Mouse (Mus musculus) heart, embryonic 14.5 days (tissue): ENCODE measurements around the gene Cadm3. TPM values are rescaled to one million over a fixed set of nuclear protein-coding genes. Genes with fewer than 3 reads are reported as not detected.

Experiments
- ATAC-seq: fragments of 200-750 bp; cut with Nextera tagmentation; 2 replicates; pipeline ENCODE4 v1.8.0; 2017; ENCODE audit warnings: low read depth, moderate TSS enrichment; ENCODE audit not compliant: insufficient number of reproducible peaks, insufficient read depth, low FRiP score
- H3K27ac ChIP-seq, 2 experiments: fragments of 200-500 bp in 1 of 2; fragments of 300-500 bp in 1 of 2; sonication (generic) in 1 of 2; replicated peaks in 1 of 2; 2 replicates each; pipeline ENCODE4 v1.5.1; 2012 to 2014; ENCODE audit warnings: low read depth in 2 of 2, low read length in 2 of 2, control low read depth in 1 of 2, mild to moderate bottlenecking in 1 of 2, mixed read lengths in 1 of 2; ENCODE audit not compliant: control insufficient read depth in 1 of 2, insufficient read depth in 1 of 2
- H3K27me3 ChIP-seq: fragments of 300-500 bp; sonication (generic); 2 replicates; pipeline ENCODE4 v1.6.1; 2014; ENCODE audit warnings: mild to moderate bottlenecking, low read length, control low read depth; ENCODE audit not compliant: control insufficient read depth, insufficient read depth
- H3K36me3 ChIP-seq: fragments of 300-500 bp; sonication (generic); 2 replicates; pipeline ENCODE4 v1.6.1; 2014; ENCODE audit warnings: mild to moderate bottlenecking, control low read depth, low read length, mixed read lengths; ENCODE audit not compliant: control insufficient read depth, insufficient read depth
- H3K4me1 ChIP-seq, 2 experiments: fragments of 200-500 bp in 1 of 2; fragments of 300-500 bp in 1 of 2; sonication (generic) in 1 of 2; 2 replicates each; pipeline ENCODE4 v1.6.1; 2012 to 2014; ENCODE audit warnings: low read length in 2 of 2, control low read depth in 1 of 2, mixed read lengths in 1 of 2; ENCODE audit not compliant: control insufficient read depth in 2 of 2, insufficient read depth in 2 of 2
- H3K4me2 ChIP-seq: fragments of 300-500 bp; sonication (generic); 2 replicates; pipeline ENCODE4 v1.6.1; 2014; ENCODE audit warnings: mild to moderate bottlenecking, low read length
- H3K4me3 ChIP-seq, 2 experiments: fragments of 200-500 bp in 1 of 2; fragments of 300-500 bp in 1 of 2; sonication (generic) in 1 of 2; 2 replicates each; pipeline ENCODE4 v1.5.1; 2012 to 2014; ENCODE audit warnings: low read length in 2 of 2, mild to moderate bottlenecking in 2 of 2, control low read depth in 1 of 2, low read depth in 1 of 2, moderate library complexity in 1 of 2; ENCODE audit not compliant: control insufficient read depth in 1 of 2, insufficient read depth in 1 of 2
- H3K9ac ChIP-seq: fragments of 300-500 bp; sonication (generic); 2 replicates; pipeline ENCODE4 v1.6.1; 2014; ENCODE audit warnings: mild to moderate bottlenecking, low read length
- H3K9me3 ChIP-seq: fragments of 300-500 bp; sonication (generic); 2 replicates; pipeline ENCODE4 v1.6.1; 2016; ENCODE audit warnings: low read length, control low read depth; ENCODE audit not compliant: control insufficient read depth
- WGBS: fragments of 180-500 bp; shearing (Covaris S2); extraction: QIAGEN DNeasy Blood & Tissue Kit; methylation state at CpG from one replicate; pipeline ENCODE4 v1.1.7; 2014; 5-methylcytosine and 5-hydroxymethylcytosine counted together
- polyA plus RNA-seq: library from polyadenylated mRNA; unstranded; fragments of >200 nt; fragmentation: Nextera tagmentation; extraction: Ambion mirVana; gene quantifications from 2 replicates; pipeline ENCODE4 v1.2.1, GENCODE M21; 2014

Cadm3 gene
- polyA plus RNA-seq, 1 experiment from 2014 or later: 1.1 TPM

GRCm38 (mm10) chr1:173357799-173358198 is 9.7 kb downstream of the Cadm3 start:
- ATAC-seq: no peak
- no peak overlapping the region for H3K4me2 ChIP-seq
- H3K9me3 ChIP-seq: no peaks in the 10 kb centered on the region
- 28% methylated on average over 4 of the region's 4 CpGs for WGBS
- H3K9ac ChIP-seq: no peak overlapping the region
- H3K27ac ChIP-seq: no peak overlapping the region
- H3K4me3 ChIP-seq: no peak overlapping the region
- H3K4me1 ChIP-seq: no peaks in the 10 kb centered on the region
- no peaks in the 10 kb centered on the region for H3K36me3 ChIP-seq
- H3K27me3 ChIP-seq: no peaks in the 10 kb centered on the region

GRCm38 (mm10) chr1:173356699-173357098 is 10.8 kb downstream of the Cadm3 start:
- H3K27me3 ChIP-seq: no peaks in the 10 kb centered on the region

GRCm38 (mm10) chr1:173355107-173355846 is 12.2 kb downstream of the Cadm3 start:
- ATAC-seq: no peak
- Histone ChIP-seq H3K36me3 (no peaks in the 10 kb centered on the region), H3K9me3 (no peaks in the 10 kb centered on the region), H3K4me1 (peaks cover 0 to 5% of the 10 kb centered on the region in 2 experiments; a peak in 2 of 4 replicates), H3K27ac (no peak overlapping the region), H3K9ac (no peak overlapping the region), H3K4me3 (no peak overlapping the region), H3K4me2 (no peak overlapping the region), H3K27me3 (no peaks in the 10 kb centered on the region)
- WGBS: 61% methylated on average over 7 of the region's 7 CpGs

More at GRCm38 (mm10) chr1:173356699-173357098, 10.8 kb downstream of the Cadm3 start:
- no peaks in the 10 kb centered on the region for H3K36me3 ChIP-seq
- H3K4me3 ChIP-seq: no peak overlapping the region
- no peaks in the 10 kb centered on the region for H3K9me3 ChIP-seq
- 78% methylated on average over 2 of the region's 2 CpGs for WGBS
- no peaks in the 10 kb centered on the region for H3K4me1 ChIP-seq
- no peak for ATAC-seq
- H3K27ac ChIP-seq: no peak overlapping the region
- no peak overlapping the region for H3K4me2 ChIP-seq
- no peak overlapping the region for H3K9ac ChIP-seq

GRCm38 (mm10) chr1:173350372-173350957 is 17.0 kb downstream of the Cadm3 start, which contains the start of gene Aim2:
TSS of gene Aim2 (plus strand) at chr1:173350879.
- no peaks in the 10 kb centered on the region for H3K36me3 ChIP-seq
- H3K4me3 ChIP-seq: peak within 1 kb of the TSS; percentile 26 to 29; a peak in 3 of 4 replicates
- peak within 1 kb of the TSS; percentile 66 for H3K4me2 ChIP-seq
- 10% methylated on average over 10 of the region's 10 CpGs for WGBS
- H3K4me1 ChIP-seq: peaks cover 8 to 11% of the 10 kb centered on the region in 2 experiments
- no peaks in the 10 kb centered on the region for H3K9me3 ChIP-seq
- no peaks in the 10 kb centered on the region for H3K27me3 ChIP-seq
- H3K9ac ChIP-seq: peak within 1 kb of the TSS; percentile 34; the same call in 1 of the 2 replicates
- no peak for ATAC-seq
- H3K27ac ChIP-seq: no peak within 1 kb of the TSS

GRCm38 (mm10) chr1:173349946-173350345 is 17.5 kb downstream of the Cadm3 start:
- 1% methylated on average over 6 of the region's 6 CpGs for WGBS
- Histone ChIP-seq H3K36me3 (no peaks in the 10 kb centered on the region), H3K4me1 (peaks cover 8 to 11% of the 10 kb centered on the region in 2 experiments), H3K9me3 (no peaks in the 10 kb centered on the region), H3K27me3 (no peaks in the 10 kb centered on the region), H3K9ac (peak overlapping the region; percentile 34; the same call in 1 of the 2 replicates), H3K4me3 (peak overlapping the region; percentile 26 to 29; a peak in 3 of 4 replicates), H3K27ac (no peak overlapping the region), H3K4me2 (peak overlapping the region; percentile 66)
- peak; percentile 60 for ATAC-seq

- no peak for ATAC-seq
- 50% methylated on average over 5 of the region's 5 CpGs for WGBS
Measured at GRCm38 (mm10) chr1:173349192-173349591, 18.3 kb downstream of the Cadm3 start.

GRCm38 (mm10) chr1:173348527-173348926 is 19.0 kb downstream of the Cadm3 start:
- no peaks in the 10 kb centered on the region for H3K36me3 ChIP-seq
- no peak overlapping the region for H3K9ac ChIP-seq
- peaks cover 8 to 11% of the 10 kb centered on the region in 2 experiments for H3K4me1 ChIP-seq
- no peaks in the 10 kb centered on the region for H3K27me3 ChIP-seq
- H3K27ac ChIP-seq: no peak overlapping the region
- H3K4me3 ChIP-seq: no peak overlapping the region
- ATAC-seq: no peak
- 14% methylated on average over 1 of the region's 1 CpGs for WGBS
- H3K9me3 ChIP-seq: no peaks in the 10 kb centered on the region
- no peak overlapping the region for H3K4me2 ChIP-seq

More at GRCm38 (mm10) chr1:173349192-173349591, 18.3 kb downstream of the Cadm3 start:
- no peak overlapping the region for H3K9ac ChIP-seq
- no peak overlapping the region for H3K27ac ChIP-seq
- no peak overlapping the region for H3K4me3 ChIP-seq
- no peaks in the 10 kb centered on the region for H3K9me3 ChIP-seq
- no peaks in the 10 kb centered on the region for H3K36me3 ChIP-seq
- no peaks in the 10 kb centered on the region for H3K27me3 ChIP-seq
- no peak overlapping the region for H3K4me2 ChIP-seq
- peaks cover 8 to 11% of the 10 kb centered on the region in 2 experiments for H3K4me1 ChIP-seq
